Mouse (Mus musculus): ENCODE data around the gene Gpr182. TPM values are rescaled to one million over a fixed set of nuclear protein-coding genes. Genes with fewer than 3 reads are reported as not detected.

Gpr182 gene
- polyA plus RNA-seq, 1 experiment from 2014 or later = 0.43 TPM

- Histone ChIP-seq H3K36me3 (peaks cover 8% of the 10 kb centered on the region; the same call in 1 of the 2 replicates), H3K27me3 (ENCODE audit: insufficient read depth, poor library complexity, severe bottlenecking) (no peaks in the 10 kb centered on the region), H3K9me3 (no peaks in the 10 kb centered on the region), H3K27ac (no peak within 1 kb of the TSS), H3K4me1 (replicated peaks) (no peaks in the 10 kb centered on the region), H3K4me3 (no peak within 1 kb of the TSS)
- 55% methylated on average over 2 of the region's 2 CpGs for WGBS
- DNase-seq (ENCODE audit: low spot score) = no peak
Observed at GRCm38 (mm10) chr10:127704766-127705220, 46.7 kb downstream of the Gpr182 start, which contains the start of gene Myo1a. TSS of gene Myo1a (plus strand) at chr10:127705170.

- Histone ChIP-seq H3K27me3 (ENCODE audit: insufficient read depth, poor library complexity, severe bottlenecking) (no peaks in the 10 kb centered on the region), H3K4me3 (no peak overlapping the region), H3K36me3 (peaks cover 13% of the 10 kb centered on the region; the same call in 1 of the 2 replicates), H3K27ac (no peak overlapping the region), H3K4me1 (replicated peaks) (no peaks in the 10 kb centered on the region), H3K9me3 (no peaks in the 10 kb centered on the region)
- WGBS = 69% methylated on average over 2 of the region's 2 CpGs
- no peak for DNase-seq (ENCODE audit: low spot score)
Observed at GRCm38 (mm10) chr10:127704293-127704692, 47.2 kb downstream of the Gpr182 start.

- H3K27ac ChIP-seq = no peak overlapping the region
- H3K27me3 ChIP-seq (ENCODE audit: insufficient read depth, poor library complexity, severe bottlenecking) = no peaks in the 10 kb centered on the region
- H3K4me1 ChIP-seq (replicated peaks) = no peaks in the 10 kb centered on the region
- 48% methylated on average over 4 of the region's 4 CpGs for WGBS
- no peaks in the 10 kb centered on the region for H3K9me3 ChIP-seq
- DNase-seq (ENCODE audit: low spot score) = no peak
- H3K36me3 ChIP-seq = peaks cover 23% of the 10 kb centered on the region
- H3K4me3 ChIP-seq = no peak overlapping the region
Observed at GRCm38 (mm10) chr10:127703299-127703698, 48.2 kb downstream of the Gpr182 start.

GRCm38 (mm10) chr10:127698966-127699365 lies 52.6 kb downstream of the Gpr182 start:
- WGBS = 91% methylated on average over 7 of the region's 7 CpGs
- Histone ChIP-seq H3K4me3 (no peak overlapping the region), H3K36me3 (peaks cover 60% of the 10 kb centered on the region), H3K4me1 (replicated peaks) (no peaks in the 10 kb centered on the region), H3K27me3 (ENCODE audit: insufficient read depth, poor library complexity, severe bottlenecking) (no peaks in the 10 kb centered on the region), H3K9me3 (no peaks in the 10 kb centered on the region), H3K27ac (no peak overlapping the region)
- DNase-seq (ENCODE audit: low spot score) = no peak

Other genes with a start within 250 kb of the Gpr182 start
- gene Ndufa4l2, start 236.8 kb downstream of the Gpr182 start, polyA plus RNA-seq (2016; fragmentation: Nextera tagmentation; extraction: Ambion mirVana) = 8.1 and 10.5 TPM in 2 replicates
- gene Shmt2, start 229.3 kb downstream of the Gpr182 start, polyA plus RNA-seq (2016; fragmentation: Nextera tagmentation; extraction: Ambion mirVana) = 103 and 118 TPM in 2 replicates
- gene Nxph4, start 217.2 kb downstream of the Gpr182 start, polyA plus RNA-seq (2016; fragmentation: Nextera tagmentation; extraction: Ambion mirVana) = 23.1 and 70.9 TPM in 2 replicates
- gene Lrp1, start 130.6 kb downstream of the Gpr182 start, polyA plus RNA-seq (2016; fragmentation: Nextera tagmentation; extraction: Ambion mirVana) = 55.7 and 71.7 TPM in 2 replicates
- gene Stat6, start 108.7 kb downstream of the Gpr182 start, polyA plus RNA-seq (2016; fragmentation: Nextera tagmentation; extraction: Ambion mirVana) = 8.9 and 9.5 TPM in 2 replicates
- gene Nemp1, start 84.8 kb downstream of the Gpr182 start, polyA plus RNA-seq (2016; fragmentation: Nextera tagmentation; extraction: Ambion mirVana) = 7.7 and 10.2 TPM in 2 replicates
- 6.6 and 6.8 TPM in 2 replicates for gene Nab2, start 83.2 kb downstream of the Gpr182 start, polyA plus RNA-seq (2016; fragmentation: Nextera tagmentation; extraction: Ambion mirVana)
- gene Myo1a, start 46.6 kb downstream of the Gpr182 start, polyA plus RNA-seq (2016; fragmentation: Nextera tagmentation; extraction: Ambion mirVana) = 0.37 and 0.51 TPM in 2 replicates
- gene Tac2, start 27.3 kb downstream of the Gpr182 start, polyA plus RNA-seq (2016; fragmentation: Nextera tagmentation; extraction: Ambion mirVana) = not detected in 2 replicates
- 4.4 and 4.7 TPM in 2 replicates for gene Zbtb39, start 12.2 kb downstream of the Gpr182 start, polyA plus RNA-seq (2016; fragmentation: Nextera tagmentation; extraction: Ambion mirVana)
- gene Rdh1, start 8.0 kb upstream of the Gpr182 start, polyA plus RNA-seq (2016; fragmentation: Nextera tagmentation; extraction: Ambion mirVana) = not detected in 2 replicates
- gene Rdh16f1, start 8.1 kb upstream of the Gpr182 start, polyA plus RNA-seq (2016; fragmentation: Nextera tagmentation; extraction: Ambion mirVana) = 0.11 TPM in 1 of 2 replicates, not detected in the other
- not detected in 2 replicates for gene Rdh9, start 24.7 kb upstream of the Gpr182 start, polyA plus RNA-seq (2016; fragmentation: Nextera tagmentation; extraction: Ambion mirVana)
- gene Rdh16, start 49.4 kb upstream of the Gpr182 start, polyA plus RNA-seq (2016; fragmentation: Nextera tagmentation; extraction: Ambion mirVana) = not detected in 2 replicates
- gene Rdh19, start 98.2 kb upstream of the Gpr182 start, polyA plus RNA-seq (2016; fragmentation: Nextera tagmentation; extraction: Ambion mirVana) = not detected in 2 replicates
- gene Rdh16f2, start 114.7 kb upstream of the Gpr182 start, polyA plus RNA-seq (2016; fragmentation: Nextera tagmentation; extraction: Ambion mirVana) = not detected in 2 replicates
- not detected in 2 replicates for gene Rdh7, start 137.1 kb upstream of the Gpr182 start, polyA plus RNA-seq (2016; fragmentation: Nextera tagmentation; extraction: Ambion mirVana)
- not detected in 2 replicates for gene Sdr9c7, start 146.8 kb upstream of the Gpr182 start, polyA plus RNA-seq (2016; fragmentation: Nextera tagmentation; extraction: Ambion mirVana)

Data from hindbrain, embryonic 10.5 days (tissue).